Mouse (Mus musculus) forebrain, embryonic 14.5 days (tissue): ENCODE measurements around the gene Pitpnm2. TPM values are rescaled to one million over a fixed set of nuclear protein-coding genes. Genes with fewer than 3 reads are reported as not detected.

Experiments
- ATAC-seq: fragments of 200-750 bp; cut with Nextera tagmentation; 2 replicates; pipeline ENCODE4 v1.8.0; 2017; ENCODE audit warnings: mild to moderate bottlenecking, moderate library complexity
- DNase-seq: peaks from one replicate; pipeline ENCODE4 v3.0.0-alpha.2; 2015; ENCODE audit warnings: low spot score
- H3K27ac ChIP-seq: fragments of 300-500 bp; sonication (generic); 2 replicates; pipeline ENCODE4 v1.5.1; 2014; ENCODE audit warnings: low read depth, mild to moderate bottlenecking, control low read depth, low read length, moderate library complexity
- H3K27me3 ChIP-seq: fragments of 300-500 bp; sonication (generic); replicated peaks from 2 replicates; pipeline ENCODE4 v1.6.1; 2014; ENCODE audit warnings: low read length, control low read depth, mixed read lengths; ENCODE audit not compliant: control insufficient read depth, insufficient read depth
- H3K36me3 ChIP-seq: fragments of 300-500 bp; sonication (generic); 2 replicates; pipeline ENCODE4 v1.6.1; 2014; ENCODE audit warnings: low read length, control low read depth; ENCODE audit not compliant: control insufficient read depth, insufficient read depth
- H3K4me1 ChIP-seq: fragments of 300-500 bp; sonication (generic); 2 replicates; pipeline ENCODE4 v1.6.1; 2014; ENCODE audit warnings: antibody characterized with exemption, low read length, control low read depth; ENCODE audit not compliant: control insufficient read depth, insufficient read depth
- H3K4me2 ChIP-seq: fragments of 300-500 bp; sonication (generic); 2 replicates; pipeline ENCODE4 v1.6.1; 2014; ENCODE audit warnings: mild to moderate bottlenecking, control low read depth, low read length
- H3K4me3 ChIP-seq: fragments of 300-500 bp; sonication (generic); 2 replicates; pipeline ENCODE4 v1.5.1; 2014; ENCODE audit warnings: low read depth, low read length, control low read depth
- H3K9ac ChIP-seq: fragments of 300-500 bp; sonication (generic); 2 replicates; pipeline ENCODE4 v1.6.1; 2014; ENCODE audit warnings: mild to moderate bottlenecking, low read length, control low read depth, moderate library complexity
- H3K9me3 ChIP-seq: fragments of 300-500 bp; sonication (generic); replicated peaks from 2 replicates; pipeline ENCODE4 v1.6.1; 2016; ENCODE audit warnings: low read length, control low read depth, mixed read lengths; ENCODE audit not compliant: control insufficient read depth
- WGBS: fragments of 180-500 bp; shearing (Covaris S2); extraction: QIAGEN DNeasy Blood & Tissue Kit; methylation state at CpG from one replicate; pipeline ENCODE4 v1.1.7; 2014; 5-methylcytosine and 5-hydroxymethylcytosine counted together
- polyA plus RNA-seq: library from polyadenylated mRNA; unstranded; fragments of >200 nt; fragmentation: Nextera tagmentation; extraction: Ambion mirVana; gene quantifications from 2 replicates; pipeline ENCODE4 v1.2.1, GENCODE M21; 2014

The Pitpnm2 gene
- polyA plus RNA-seq, 1 experiment from 2014 or later = 8.5 TPM

- H3K4me2 ChIP-seq = no peak overlapping the region
- peaks cover 9% of the 10 kb centered on the region; the same call in 1 of the 2 replicates for H3K4me1 ChIP-seq
- peak overlapping the region; percentile 39; the same call in 1 of the 2 replicates for H3K27ac ChIP-seq
- no peaks in the 10 kb centered on the region for H3K27me3 ChIP-seq
- no peak for DNase-seq
- peaks cover 21% of the 10 kb centered on the region; the same call in 1 of the 2 replicates for H3K36me3 ChIP-seq
- H3K9ac ChIP-seq = no peak overlapping the region
- 68% methylated on average over 5 of the region's 5 CpGs for WGBS
- no peaks in the 10 kb centered on the region for H3K9me3 ChIP-seq
- ATAC-seq = no peak
- no peak overlapping the region for H3K4me3 ChIP-seq
Measured at GRCm38 (mm10) chr5:124270226-124270625, 20.7 kb upstream of the Pitpnm2 start.

DNA sequence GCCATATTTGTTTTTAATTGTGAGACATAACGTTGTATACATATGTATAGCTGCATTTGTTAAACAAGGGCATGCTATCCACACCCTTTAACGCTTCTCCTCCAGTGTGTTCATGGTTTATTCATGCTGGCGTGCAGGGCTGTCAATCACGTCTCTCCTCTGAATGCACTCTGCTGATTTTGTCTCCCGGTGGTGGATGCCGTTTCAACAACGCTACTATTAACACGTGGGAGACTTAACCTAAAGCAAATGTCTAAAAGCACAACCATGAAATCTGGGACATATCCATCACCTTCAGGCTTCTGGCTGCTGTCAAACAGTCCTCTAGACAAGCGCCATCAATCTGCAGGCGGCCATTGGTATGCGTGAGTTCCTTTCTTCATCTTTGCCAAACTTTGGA, 20.1 kb upstream of the Pitpnm2 start:
- Histone ChIP-seq H3K4me2 (0 out of 2 replicates have a peak overlapping the region, but pooled peaks have one; percentile 19), H3K9ac (no peak overlapping the region), H3K36me3 (peaks cover 21% of the 10 kb centered on the region; the same call in 1 of the 2 replicates), H3K27ac (peak overlapping the region; percentile 29; the same call in 1 of the 2 replicates), H3K4me1 (peaks cover 9% of the 10 kb centered on the region; the same call in 1 of the 2 replicates), H3K27me3 (no peaks in the 10 kb centered on the region), H3K9me3 (no peaks in the 10 kb centered on the region), H3K4me3 (no peak overlapping the region)
- ATAC-seq (peak; percentile 95), DNase-seq (peak; percentile 84)
- 22% methylated on average over 11 of the region's 11 CpGs for whole genome bisulfite sequencing

DNA sequence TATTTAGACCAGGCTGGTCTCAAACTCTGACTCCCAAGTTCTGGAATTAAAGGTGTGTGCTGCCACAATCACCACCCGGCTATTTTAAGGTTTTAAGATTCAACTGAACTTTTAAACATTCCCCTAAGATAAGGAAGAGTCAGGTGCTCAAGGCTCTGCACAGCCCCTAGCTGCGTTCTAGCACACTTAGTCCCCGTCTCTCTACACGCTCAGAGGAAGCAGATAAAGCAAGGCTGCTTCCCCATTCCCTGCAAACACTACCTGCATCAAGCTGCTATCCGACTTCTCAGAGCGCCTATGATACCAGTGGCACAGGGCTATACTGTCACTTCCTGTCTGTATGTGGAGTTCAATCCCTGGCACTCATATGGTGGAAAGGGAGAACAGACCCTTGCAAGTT, 18.1 kb upstream of the Pitpnm2 start:
- no peak overlapping the region for H3K27ac ChIP-seq
- H3K4me2 ChIP-seq = no peak overlapping the region
- WGBS = 95% methylated on average over 6 of the region's 6 CpGs
- no peak overlapping the region for H3K9ac ChIP-seq
- ATAC-seq (no peak), DNase-seq (no peak)
- peaks cover 38% of the 10 kb centered on the region for H3K36me3 ChIP-seq
- no peak overlapping the region for H3K4me3 ChIP-seq
- no peaks in the 10 kb centered on the region for H3K9me3 ChIP-seq
- peaks cover 9% of the 10 kb centered on the region; the same call in 1 of the 2 replicates for H3K4me1 ChIP-seq
- H3K27me3 ChIP-seq = no peaks in the 10 kb centered on the region

DNA sequence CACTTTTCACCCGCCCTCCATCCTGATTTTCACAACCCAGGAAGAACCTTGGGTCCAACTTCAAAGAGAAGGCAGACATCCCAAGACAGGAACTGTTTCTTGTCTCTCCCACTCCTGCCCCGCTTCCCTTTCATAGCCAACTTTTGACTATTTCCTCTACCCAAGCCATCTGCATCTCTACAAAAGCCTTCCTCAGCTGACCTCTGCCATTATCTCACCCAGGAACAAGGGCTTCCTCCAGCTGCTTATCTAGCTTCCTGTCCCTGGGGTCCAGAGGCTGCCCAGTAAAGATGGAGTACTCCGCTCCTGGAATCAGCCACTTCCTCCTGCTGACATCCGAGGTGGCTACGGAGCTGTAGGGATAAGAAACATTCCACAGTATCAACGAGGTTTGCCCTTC, 17.3 kb upstream of the Pitpnm2 start:
- DNase-seq = no peak
- WGBS = 95% methylated on average over 6 of the region's 6 CpGs
- no peak overlapping the region for H3K4me3 ChIP-seq
- H3K27me3 ChIP-seq = no peaks in the 10 kb centered on the region
- no peak overlapping the region for H3K27ac ChIP-seq
- no peak overlapping the region for H3K4me2 ChIP-seq
- H3K9ac ChIP-seq = no peak overlapping the region
- H3K9me3 ChIP-seq = no peaks in the 10 kb centered on the region
- H3K4me1 ChIP-seq = peaks cover 9% of the 10 kb centered on the region; the same call in 1 of the 2 replicates
- no peak for ATAC-seq
- peaks cover 42% of the 10 kb centered on the region for H3K36me3 ChIP-seq

GRCm38 (mm10) chr5:124263246-124263645, 13.7 kb upstream of the Pitpnm2 start:
- ATAC-seq = no peak
- Histone ChIP-seq H3K4me3 (no peak overlapping the region), H3K4me2 (no peak overlapping the region), H3K27me3 (no peaks in the 10 kb centered on the region), H3K9ac (no peak overlapping the region), H3K36me3 (peaks cover 65% of the 10 kb centered on the region), H3K4me1 (no peaks in the 10 kb centered on the region), H3K27ac (no peak overlapping the region), H3K9me3 (no peaks in the 10 kb centered on the region)
- WGBS = 77% methylated on average over 4 of the region's 4 CpGs
- DNase-seq = no peak

GRCm38 (mm10) chr5:124262090-124262489, 12.5 kb upstream of the Pitpnm2 start:
- Histone ChIP-seq H3K4me2 (no peak overlapping the region), H3K27ac (no peak overlapping the region), H3K4me1 (no peaks in the 10 kb centered on the region), H3K36me3 (peaks cover 77% of the 10 kb centered on the region), H3K27me3 (no peaks in the 10 kb centered on the region), H3K4me3 (no peak overlapping the region), H3K9me3 (no peaks in the 10 kb centered on the region), H3K9ac (no peak overlapping the region)
- 94% methylated on average over 4 of the region's 4 CpGs for WGBS
- ATAC-seq (no peak), DNase-seq (no peak)

GRCm38 (mm10) chr5:124259133-124259532, 9.6 kb upstream of the Pitpnm2 start:
- H3K4me3 ChIP-seq = no peak overlapping the region
- 72% methylated on average over 2 of the region's 2 CpGs for WGBS
- H3K4me2 ChIP-seq = no peak overlapping the region
- ATAC-seq (no peak), DNase-seq (peak; percentile 49)
- no peaks in the 10 kb centered on the region for H3K27me3 ChIP-seq
- H3K9ac ChIP-seq = no peak overlapping the region
- H3K36me3 ChIP-seq = peaks cover 79% of the 10 kb centered on the region
- H3K27ac ChIP-seq = no peak overlapping the region
- no peaks in the 10 kb centered on the region for H3K4me1 ChIP-seq
- H3K9me3 ChIP-seq = no peaks in the 10 kb centered on the region

- no peak for DNase-seq
- no peak for ATAC-seq
- H3K27me3 ChIP-seq = no peaks in the 10 kb centered on the region
- no peak overlapping the region for H3K4me2 ChIP-seq
- H3K9ac ChIP-seq = no peak overlapping the region
- H3K36me3 ChIP-seq = peaks cover 77% of the 10 kb centered on the region
- H3K9me3 ChIP-seq = no peaks in the 10 kb centered on the region
- H3K27ac ChIP-seq = no peak overlapping the region
- no peak overlapping the region for H3K4me3 ChIP-seq
- no peaks in the 10 kb centered on the region for H3K4me1 ChIP-seq
- 100% methylated on average over 1 of the region's 1 CpGs for WGBS
Measured at GRCm38 (mm10) chr5:124258026-124258425, 8.5 kb upstream of the Pitpnm2 start.

- H3K4me2 ChIP-seq = no peak overlapping the region
- no peaks in the 10 kb centered on the region for H3K9me3 ChIP-seq
- H3K27me3 ChIP-seq = no peaks in the 10 kb centered on the region
- no peak overlapping the region for H3K4me3 ChIP-seq
- no peak overlapping the region for H3K9ac ChIP-seq
- no peaks in the 10 kb centered on the region for H3K4me1 ChIP-seq
- no peak overlapping the region for H3K27ac ChIP-seq
- WGBS = 93% methylated on average over 7 of the region's 7 CpGs
- DNase-seq = no peak
- no peak for ATAC-seq
- H3K36me3 ChIP-seq = peaks cover 57% of the 10 kb centered on the region
Measured at GRCm38 (mm10) chr5:124255141-124255540, 5.6 kb upstream of the Pitpnm2 start.
